Mouse (Mus musculus) liver, adult 2 months (tissue): ENCODE results near the gene Pitpnb.

ENCODE experiments used
- CTCF ChIP-seq: fragments of 200-500 bp; IDR thresholded peaks from 2 replicates; pipeline ENCODE4 v1.5.1; 2011; ENCODE audit warnings: low read depth, low read length, control low read depth
- POLR2A ChIP-seq: fragments of 200-500 bp; IDR thresholded peaks from 2 replicates; pipeline ENCODE4 v1.6.1; 2011; ENCODE audit warnings: low read length, control low read depth; ENCODE audit not compliant: insufficient read depth; ENCODE audit errors: extremely low read depth

GRCm38 (mm10) chr5:111361058-111361457, 30.5 kb downstream of the Pitpnb start:
- TF ChIP-seq CTCF: no peak
- no peak for TF ChIP-seq POLR2A
